Mouse (Mus musculus) heart, postnatal 4 days (tissue): ENCODE measurements at regions not wholly inside any gene's neighbourhood (a gene's known extent, or its start where the extent isn't known, plus 50 kb on each side); places are given as distances from the start of the nearest gene placed in this dataset.

Source experiments
- DNase-seq: peaks from one replicate; pipeline ENCODE4 v3.0.0; 2021

GRCm38 (mm10) chr14:16897747-16898544 lies 79.0 kb upstream of the Rarb start:
- no peak for DNase-seq

GRCm38 (mm10) chr14:16896974-16897373 lies 78.0 kb upstream of the Rarb start:
- no peak for DNase-seq

GRCm38 (mm10) chr14:16881249-16881648 lies 62.3 kb upstream of the Rarb start:
- no peak for DNase-seq

GRCm38 (mm10) chr14:16869221-16869620 lies 50.3 kb upstream of the Rarb start:
- DNase-seq: no peak
